9 mouse cellular contexts compared by ENCODE assay signal in the genomic region with DNA sequence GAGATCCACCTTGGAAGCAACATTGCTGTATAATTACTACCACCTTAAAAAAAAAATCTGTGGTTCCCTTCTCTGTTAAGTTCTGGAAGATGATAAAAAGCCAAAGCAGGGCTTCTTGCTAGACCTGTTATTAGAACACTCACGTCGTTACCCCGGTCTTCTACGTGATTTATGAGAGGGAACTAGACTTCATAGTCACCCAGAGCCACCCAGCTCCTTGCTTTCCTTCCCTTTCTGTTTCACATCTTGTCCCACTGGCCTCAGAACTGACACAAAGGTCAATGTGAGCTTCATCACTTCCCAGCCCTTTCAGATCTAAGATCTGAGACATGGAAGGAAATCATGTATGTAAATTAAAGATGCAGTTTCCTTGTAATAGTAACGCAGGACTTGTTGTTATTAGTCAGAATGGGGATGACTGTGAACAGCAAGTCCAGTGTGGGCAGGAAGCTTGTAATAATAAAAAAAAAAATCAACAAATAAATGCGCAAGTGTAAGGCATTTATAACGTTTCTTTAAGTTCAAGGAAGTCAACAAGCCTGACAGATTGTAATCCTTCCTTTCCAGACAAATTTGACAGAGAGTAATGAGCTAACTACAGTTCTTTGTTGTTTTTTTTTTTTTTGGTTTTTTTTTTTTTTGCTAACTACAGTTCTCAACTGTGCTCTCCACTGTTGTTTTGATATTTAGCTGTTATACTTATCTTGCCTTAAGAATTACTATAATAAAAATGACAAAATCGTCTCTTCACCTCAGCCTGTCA. TPM values are rescaled to one million over a fixed set of nuclear protein-coding genes. Genes with fewer than 3 reads are reported as not detected.
DNase-seq lines count a peak whose midpoint lies in the region; ATAC-seq lines count a peak whose summit lies in the region.
"Had no signal": no experiment of that assay in that cellular context is flagged by ENCODE, and none has a peak within 500 bp of the region (broad histone marks: within the 10 kb centered on the region; RNA-seq: fewer than 3 reads in every experiment).

No protein-coding gene starts in this region.

- DNase-seq in CD4-positive, CD25-positive, alpha-beta regulatory T cell, adult 2 months (ENCODE audit: low read depth, low spot score) = peak; percentile 26
- no peak for DNase-seq in liver, embryonic 11.5 days (ENCODE audit: low spot score)
- DNase-seq in cerebellum, adult 8-10 months = no peak
- no peak for DNase-seq in ovary, adult 18-20 months (ENCODE audit: low spot score)
- DNase-seq: kidney, adult 8-10 months had no signal

- H3K4me2 ChIP-seq in liver, embryonic 11.5 days = peak overlapping the region; percentile 66
- H3K4me2 ChIP-seq in stomach, embryonic 16.5 days (ENCODE audit: low read depth, low read length) = peak overlapping the region; percentile 81

- WGBS in liver, embryonic 11.5 days = 47% methylated on average over 8 of the region's 8 CpGs
- 29% methylated on average over 8 of the region's 8 CpGs for WGBS in stomach, embryonic 16.5 days

- peak overlapping the region; percentile 6; the same call in 1 of the 2 replicates for H3K9ac ChIP-seq in liver, embryonic 11.5 days (ENCODE audit: low read depth, low read length)
- H3K9ac ChIP-seq in stomach, embryonic 16.5 days (ENCODE audit: low read length) = peak overlapping the region; percentile 48; the same call in 1 of the 2 replicates

- H3K36me3 ChIP-seq in megakaryocyte, embryonic 14.5 days (replicated peaks; ENCODE audit: low read length) = peaks cover 19% of the 10 kb centered on the region
- peaks cover 8% of the 10 kb centered on the region; the same call in 1 of the 2 replicates for H3K36me3 ChIP-seq in liver, embryonic 11.5 days (ENCODE audit: control insufficient read depth, insufficient read depth, low read length)
- H3K36me3 ChIP-seq in stomach, embryonic 16.5 days (ENCODE audit: control insufficient read depth, insufficient read depth, low read length) = peaks cover 8% of the 10 kb centered on the region; the same call in 1 of the 2 replicates

- no peak for ATAC-seq in CD4-positive, CD25-positive, alpha-beta regulatory T cell, adult 4 months
- no peak for ATAC-seq in megakaryocyte, adult 5-6 weeks (ENCODE audit: poor library complexity, severe bottlenecking)
- ATAC-seq in liver, embryonic 11.5 days (replicated peaks; ENCODE audit: low FRiP score) = no peak
- no peak for ATAC-seq in stomach, embryonic 16.5 days (ENCODE audit: insufficient read depth, low FRiP score)

- H3K4me1 ChIP-seq in megakaryocyte, embryonic 14.5 days = peaks cover 29% of the 10 kb centered on the region
- peaks cover 3% of the 10 kb centered on the region; the same call in 1 of the 2 replicates for H3K4me1 ChIP-seq in liver, embryonic 11.5 days (replicated peaks; ENCODE audit: control insufficient read depth, insufficient read depth, low read length)
- peaks cover 7% of the 10 kb centered on the region; the same call in 1 of the 2 replicates for H3K4me1 ChIP-seq in stomach, embryonic 16.5 days (ENCODE audit: control insufficient read depth, insufficient read depth, low read length)

- H3K27ac ChIP-seq in liver, embryonic 11.5 days (ENCODE audit: low read depth, low read length) = no peak overlapping the region
- no peak overlapping the region for H3K27ac ChIP-seq in stomach, embryonic 16.5 days (ENCODE audit: low read length)

- H3K4me3 ChIP-seq in megakaryocyte, embryonic 14.5 days (replicated peaks) = peak overlapping the region; percentile 98
- H3K4me3 ChIP-seq in liver, embryonic 11.5 days (ENCODE audit: low read depth, low read length) = peak overlapping the region; percentile 84; the same call in 1 of the 2 replicates
- H3K4me3 ChIP-seq in stomach, embryonic 16.5 days (replicated peaks; ENCODE audit: low read length) = peak overlapping the region; percentile 80

- H3K27me3 ChIP-seq in megakaryocyte, embryonic 14.5 days (replicated peaks) = peaks cover 6% of the 10 kb centered on the region
- no peaks in the 10 kb centered on the region for H3K27me3 ChIP-seq in liver, embryonic 11.5 days (replicated peaks; ENCODE audit: control insufficient read depth, insufficient read depth, low read length)
- H3K27me3 ChIP-seq in stomach, embryonic 16.5 days (ENCODE audit: control insufficient read depth, insufficient read depth, low read length) = no peaks in the 10 kb centered on the region

- no peaks in the 10 kb centered on the region for H3K9me3 ChIP-seq in megakaryocyte, embryonic 14.5 days
- H3K9me3 ChIP-seq in liver, embryonic 11.5 days (ENCODE audit: control insufficient read depth, low read length) = no peaks in the 10 kb centered on the region
- no peaks in the 10 kb centered on the region for H3K9me3 ChIP-seq in stomach, embryonic 16.5 days (replicated peaks; ENCODE audit: control insufficient read depth, low read length)

RNA-seq across cellular contexts. Expression of gene Utp6, which starts 1.2 kb away (rescaled TPM):
- polyA plus RNA-seq in CD4-positive, CD25-positive, alpha-beta regulatory T cell, adult 4 months (2017; shearing (Covaris generic)) = 10 to 100 TPM; 39.3 to 52.3 TPM
- polyA plus RNA-seq in megakaryocyte, embryonic 14.5 days (2012; ENCODE audit: insufficient read depth, low replicate concordance) = 2.4 TPM in 1 of 2 replicates, not detected in the other
- total RNA-seq in megakaryocyte, adult 5-6 weeks (2015) = 17.9 and 22.9 TPM in 2 replicates
- total RNA-seq in megakaryocyte, adult 5-6 weeks (2017) = 51.6 and 74.4 TPM in 2 replicates
- polyA plus RNA-seq in liver, embryonic 11.5 days (2014; fragmentation: Nextera tagmentation; extraction: Ambion mirVana) = 75.6 and 77.5 TPM in 2 replicates
- polyA plus RNA-seq in stomach, embryonic 16.5 days (2015; fragmentation: Nextera tagmentation; extraction: Ambion mirVana) = 40.2 and 50.4 TPM in 2 replicates

RNA-seq across cellular contexts. Expression of gene Suz12, which starts 29.5 kb away (rescaled TPM):
- 10 to 100 TPM; 22.3 to 33.0 TPM for polyA plus RNA-seq in CD4-positive, CD25-positive, alpha-beta regulatory T cell, adult 4 months (2017; shearing (Covaris generic))
- polyA plus RNA-seq in megakaryocyte, embryonic 14.5 days (2012; ENCODE audit: insufficient read depth, low replicate concordance) = 2.8 and 3.0 TPM in 2 replicates
- 75.5 and 86.8 TPM in 2 replicates for total RNA-seq in megakaryocyte, adult 5-6 weeks (2015)
- 64.6 and 77.2 TPM in 2 replicates for total RNA-seq in megakaryocyte, adult 5-6 weeks (2017)
- polyA plus RNA-seq in liver, embryonic 11.5 days (2014; fragmentation: Nextera tagmentation; extraction: Ambion mirVana) = 29.2 and 30.1 TPM in 2 replicates
- polyA plus RNA-seq in stomach, embryonic 16.5 days (2015; fragmentation: Nextera tagmentation; extraction: Ambion mirVana) = 13.5 and 17.8 TPM in 2 replicates

Comparison
In these comparisons a context has a peak if more than half of its experiments do, and no peak if none do; other contexts are left out.
1. RNA of gene Utp6, which starts 1.2 kb away (polyA plus RNA-seq): 75.6 to 77.5 TPM in liver, embryonic 11.5 days, 39.3 to 52.3 TPM in CD4-positive, CD25-positive, alpha-beta regulatory T cell, adult 4 months and 40.2 to 50.4 TPM in stomach, embryonic 16.5 days; 2.4 TPM in megakaryocyte, embryonic 14.5 days; every median in the first group is over 10 times any median in the second.
2. Peak in every context shown above with its lines, with median percentiles within 50 percentile points of each other: H3K4me3 ChIP-seq.